Comparison of ENCODE assay signal across 7 mouse cellular contexts in genomic region chr19:4013066-4013465, GRCm38 (mm10). TPM values are rescaled to one million over a fixed set of nuclear protein-coding genes. Genes with fewer than 3 reads are reported as not detected.
DNase-seq lines count a peak whose midpoint lies in the region; ATAC-seq and TF ChIP-seq lines count a peak whose summit lies in the region.

No protein-coding gene starts in this region.

- ATAC-seq in lung, postnatal 0 days: peak; percentile 1; the same call in 1 of the 2 replicates
- no peak; the same call in 1 of the 2 replicates for ATAC-seq in forebrain, embryonic 11.5 days (replicated peaks; ENCODE audit: low FRiP score)
- ATAC-seq in liver, embryonic 12.5 days: peak; percentile 42
- ATAC-seq in stomach, embryonic 16.5 days (ENCODE audit: insufficient read depth, low FRiP score): peak; percentile 5; the same call in 1 of the 2 replicates

- no peak overlapping the region; the same call in 1 of the 2 replicates for H3K4me2 ChIP-seq in lung, postnatal 0 days (replicated peaks; ENCODE audit: low read depth, low read length)
- H3K4me2 ChIP-seq in forebrain, embryonic 11.5 days (ENCODE audit: low read depth, low read length, severe bottlenecking): peak overlapping the region; percentile 52
- peak overlapping the region; percentile 83 for H3K4me2 ChIP-seq in liver, embryonic 12.5 days
- H3K4me2 ChIP-seq in stomach, embryonic 16.5 days (ENCODE audit: low read depth, low read length): peak overlapping the region; percentile 61

- no peak overlapping the region for H3K9ac ChIP-seq in lung, postnatal 0 days (replicated peaks; ENCODE audit: low read depth)
- peak overlapping the region; percentile 59 for H3K9ac ChIP-seq in forebrain, embryonic 11.5 days (ENCODE audit: low read length)
- peak overlapping the region; percentile 63 for H3K9ac ChIP-seq in liver, embryonic 12.5 days
- peak overlapping the region; percentile 67 for H3K9ac ChIP-seq in stomach, embryonic 16.5 days (ENCODE audit: low read length)

- DNase-seq in lung, postnatal 0 days (ENCODE audit: low spot score): no peak
- no peak for DNase-seq in lung, postnatal 36 days
- no peak for DNase-seq in forebrain, embryonic 11.5 days (ENCODE audit: low spot score)
- no peak for DNase-seq in right cerebral cortex, adult 18-20 months
- DNase-seq in right cerebral cortex, adult 2 months (ENCODE audit: low spot score in 2 of 2): no peak

- H3K27me3 ChIP-seq in lung, postnatal 0 days (replicated peaks; ENCODE audit: insufficient read depth, low read length): no peaks in the 10 kb centered on the region
- no peaks in the 10 kb centered on the region for H3K27me3 ChIP-seq in forebrain, embryonic 11.5 days (ENCODE audit: control insufficient read depth, insufficient read depth, low read length)
- H3K27me3 ChIP-seq in liver, embryonic 12.5 days (replicated peaks): no peaks in the 10 kb centered on the region
- H3K27me3 ChIP-seq in stomach, embryonic 16.5 days (ENCODE audit: control insufficient read depth, insufficient read depth, low read length): no peaks in the 10 kb centered on the region

- peaks cover 22% of the 10 kb centered on the region; the same call in 1 of the 2 replicates for H3K36me3 ChIP-seq in lung, postnatal 0 days (ENCODE audit: insufficient read depth, low read length)
- no peaks in the 10 kb centered on the region; the same call in 1 of the 2 replicates for H3K36me3 ChIP-seq in forebrain, embryonic 11.5 days (ENCODE audit: control insufficient read depth, insufficient read depth, low read length)
- H3K36me3 ChIP-seq in liver, embryonic 12.5 days: peaks cover 32% of the 10 kb centered on the region
- 0 out of 2 replicates have a peak, but pooled peaks cover 6% of the 10 kb centered on the region for H3K36me3 ChIP-seq in stomach, embryonic 16.5 days (ENCODE audit: control insufficient read depth, insufficient read depth, low read length)

- H3K9me3 ChIP-seq in lung, postnatal 0 days (ENCODE audit: low read length): no peaks in the 10 kb centered on the region
- no peaks in the 10 kb centered on the region for H3K9me3 ChIP-seq in forebrain, embryonic 11.5 days (ENCODE audit: control insufficient read depth, low read length)
- H3K9me3 ChIP-seq in liver, embryonic 12.5 days (replicated peaks): no peaks in the 10 kb centered on the region
- no peaks in the 10 kb centered on the region for H3K9me3 ChIP-seq in stomach, embryonic 16.5 days (replicated peaks; ENCODE audit: control insufficient read depth, low read length)

- no peak overlapping the region for H3K27ac ChIP-seq in lung, postnatal 0 days (ENCODE audit: low read length)
- no peak overlapping the region for H3K27ac ChIP-seq in forebrain, embryonic 11.5 days (ENCODE audit: low read depth, low read length)
- H3K27ac ChIP-seq in liver, embryonic 12.5 days: peak overlapping the region; percentile 84
- H3K27ac ChIP-seq in stomach, embryonic 16.5 days (ENCODE audit: low read length): 0 out of 2 replicates have a peak overlapping the region, but pooled peaks have one; percentile 22

- WGBS in lung, postnatal 0 days: 11% methylated on average over 9 of the region's 9 CpGs
- 21% methylated on average over 9 of the region's 9 CpGs for WGBS in forebrain, embryonic 11.5 days
- whole genome bisulfite sequencing in liver, embryonic 12.5 days (ENCODE audit: insufficient replicate concordance): 10% methylated on average over 9 of the region's 9 CpGs
- WGBS in stomach, embryonic 16.5 days: 13% methylated on average over 9 of the region's 9 CpGs

- H3K4me1 ChIP-seq in lung, postnatal 0 days (ENCODE audit: insufficient read depth, low read depth, low read length): peaks cover 5% of the 10 kb centered on the region; the same call in 1 of the 2 replicates
- H3K4me1 ChIP-seq in forebrain, embryonic 11.5 days (replicated peaks; ENCODE audit: control insufficient read depth, insufficient read depth, low read length): peaks cover 5% of the 10 kb centered on the region; the same call in 1 of the 2 replicates
- peaks cover 50% of the 10 kb centered on the region for H3K4me1 ChIP-seq in liver, embryonic 12.5 days
- H3K4me1 ChIP-seq in stomach, embryonic 16.5 days (ENCODE audit: control insufficient read depth, insufficient read depth, low read length): peaks cover 13% of the 10 kb centered on the region

- H3K4me3 ChIP-seq in lung, postnatal 0 days (ENCODE audit: low read depth, low read length): peak overlapping the region; percentile 66
- peak overlapping the region; percentile 76 for H3K4me3 ChIP-seq in forebrain, embryonic 11.5 days (ENCODE audit: low read depth, low read length)
- peak overlapping the region; percentile 88 for H3K4me3 ChIP-seq in liver, embryonic 12.5 days
- peak overlapping the region; percentile 89 for H3K4me3 ChIP-seq in stomach, embryonic 16.5 days (replicated peaks; ENCODE audit: low read length)

- TF ChIP-seq CTCF in lung, postnatal 0 days (IDR thresholded peaks at IDR 0.05): no peak

- no peak for TF ChIP-seq EP300 in lung, postnatal 0 days (IDR thresholded peaks at IDR 0.05)

RNA-seq across cellular contexts. Expression of gene Ndufv1, which starts 0.5 kb away (rescaled TPM):
- polyA plus RNA-seq in lung, postnatal 0 days (2015; fragmentation: Nextera tagmentation; extraction: Ambion mirVana): 130 and 152 TPM in 2 replicates
- 174 and 198 TPM in 2 replicates for polyA plus RNA-seq in forebrain, embryonic 11.5 days (2014; fragmentation: Nextera tagmentation; extraction: Ambion mirVana)
- 186 and 187 TPM in 2 replicates for polyA plus RNA-seq in liver, embryonic 12.5 days (2016; fragmentation: Nextera tagmentation; extraction: Ambion mirVana)
- polyA plus RNA-seq in stomach, embryonic 16.5 days (2015; fragmentation: Nextera tagmentation; extraction: Ambion mirVana): 222 and 223 TPM in 2 replicates

RNA-seq across cellular contexts. Expression of gene Doc2g, which starts 10.0 kb away (rescaled TPM):
- 1.9 and 2.0 TPM in 2 replicates for polyA plus RNA-seq in lung, postnatal 0 days (2015; fragmentation: Nextera tagmentation; extraction: Ambion mirVana)
- 3.8 and 4.2 TPM in 2 replicates for polyA plus RNA-seq in forebrain, embryonic 11.5 days (2014; fragmentation: Nextera tagmentation; extraction: Ambion mirVana)
- polyA plus RNA-seq in liver, embryonic 12.5 days (2016; fragmentation: Nextera tagmentation; extraction: Ambion mirVana): 1.3 and 1.5 TPM in 2 replicates
- polyA plus RNA-seq in stomach, embryonic 16.5 days (2015; fragmentation: Nextera tagmentation; extraction: Ambion mirVana): 3.8 and 4.8 TPM in 2 replicates

RNA-seq across cellular contexts. Expression of gene Gm49405, which starts 12.6 kb away (rescaled TPM):
- 1.1 TPM in 2 replicates for polyA plus RNA-seq in lung, postnatal 0 days (2015; fragmentation: Nextera tagmentation; extraction: Ambion mirVana)
- polyA plus RNA-seq in forebrain, embryonic 11.5 days (2014; fragmentation: Nextera tagmentation; extraction: Ambion mirVana): 3.0 TPM in 2 replicates
- 0.85 and 1.1 TPM in 2 replicates for polyA plus RNA-seq in liver, embryonic 12.5 days (2016; fragmentation: Nextera tagmentation; extraction: Ambion mirVana)
- 2.8 and 3.4 TPM in 2 replicates for polyA plus RNA-seq in stomach, embryonic 16.5 days (2015; fragmentation: Nextera tagmentation; extraction: Ambion mirVana)

RNA-seq across cellular contexts. Expression of gene Nudt8, which starts 12.7 kb away (rescaled TPM):
- 27.0 and 28.5 TPM in 2 replicates for polyA plus RNA-seq in lung, postnatal 0 days (2015; fragmentation: Nextera tagmentation; extraction: Ambion mirVana)
- polyA plus RNA-seq in forebrain, embryonic 11.5 days (2014; fragmentation: Nextera tagmentation; extraction: Ambion mirVana): 21.2 and 21.9 TPM in 2 replicates
- polyA plus RNA-seq in liver, embryonic 12.5 days (2016; fragmentation: Nextera tagmentation; extraction: Ambion mirVana): 18.6 and 21.0 TPM in 2 replicates
- 30.5 and 31.3 TPM in 2 replicates for polyA plus RNA-seq in stomach, embryonic 16.5 days (2015; fragmentation: Nextera tagmentation; extraction: Ambion mirVana)

RNA-seq across cellular contexts. Expression of gene Tbx10, which starts 20.5 kb away (rescaled TPM):
- not detected in 2 replicates for polyA plus RNA-seq in lung, postnatal 0 days (2015; fragmentation: Nextera tagmentation; extraction: Ambion mirVana)
- polyA plus RNA-seq in forebrain, embryonic 11.5 days (2014; fragmentation: Nextera tagmentation; extraction: Ambion mirVana): not detected in 2 replicates
- 1.2 and 1.3 TPM in 2 replicates for polyA plus RNA-seq in liver, embryonic 12.5 days (2016; fragmentation: Nextera tagmentation; extraction: Ambion mirVana)
- polyA plus RNA-seq in stomach, embryonic 16.5 days (2015; fragmentation: Nextera tagmentation; extraction: Ambion mirVana): 0.17 TPM in 1 of 2 replicates, not detected in the other

Comparison
In these comparisons a context has a peak if more than half of its experiments do, and no peak if none do; other contexts are left out.
1. H3K27ac ChIP-seq: peak in liver, embryonic 12.5 days (single experiment) and stomach, embryonic 16.5 days (single experiment); none in lung, postnatal 0 days (single experiment) and forebrain, embryonic 11.5 days (single experiment).
2. Peak in every context shown above with its lines, with median percentiles within 50 percentile points of each other: H3K4me3 ChIP-seq.